Mouse (Mus musculus): ENCODE data around the gene Gimap1.

- no peak for TF ChIP-seq CTCF (IDR thresholded peaks at IDR 0.05; ENCODE audit: borderline replicate concordance, insufficient read depth, low read depth, low read length)
- TF ChIP-seq POLR2A (IDR thresholded peaks at IDR 0.05; ENCODE audit: borderline replicate concordance, insufficient read depth, low read length), result no peak
Measured at GRCm38 (mm10) chr6:48785189-48785588, 46.3 kb downstream of the Gimap1 start.
